Mouse (Mus musculus): Measurements from ENCODE around the gene Riok1. TPM values are rescaled to one million over a fixed set of nuclear protein-coding genes. Genes with fewer than 3 reads are reported as not detected.

Gene Riok1
- total and polyA plus RNA-seq, 2 experiments from 2014 or later = 37.8 to 53.4 TPM

DNA sequence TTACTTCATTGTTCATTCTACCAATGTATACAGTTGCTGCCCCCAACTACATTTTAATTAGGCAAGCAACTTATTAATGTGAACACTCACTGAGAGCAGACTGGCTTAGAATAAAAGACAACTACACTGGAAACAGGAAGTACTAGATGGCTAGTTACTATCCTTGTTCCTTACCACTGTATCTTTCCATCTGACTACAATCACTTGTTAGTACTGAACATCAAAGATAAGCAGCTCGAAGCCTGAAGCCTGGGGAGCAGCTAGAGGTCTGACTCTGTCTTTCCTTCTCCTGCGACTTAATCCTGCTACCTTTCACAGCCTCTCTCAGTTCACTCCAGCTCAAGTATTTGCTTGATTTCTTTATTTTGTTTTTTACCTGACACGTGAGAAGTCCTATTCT is 18.0 kb upstream of the Riok1 start:
- WGBS = 74% methylated on average over 3 of the region's 3 CpGs

DNA sequence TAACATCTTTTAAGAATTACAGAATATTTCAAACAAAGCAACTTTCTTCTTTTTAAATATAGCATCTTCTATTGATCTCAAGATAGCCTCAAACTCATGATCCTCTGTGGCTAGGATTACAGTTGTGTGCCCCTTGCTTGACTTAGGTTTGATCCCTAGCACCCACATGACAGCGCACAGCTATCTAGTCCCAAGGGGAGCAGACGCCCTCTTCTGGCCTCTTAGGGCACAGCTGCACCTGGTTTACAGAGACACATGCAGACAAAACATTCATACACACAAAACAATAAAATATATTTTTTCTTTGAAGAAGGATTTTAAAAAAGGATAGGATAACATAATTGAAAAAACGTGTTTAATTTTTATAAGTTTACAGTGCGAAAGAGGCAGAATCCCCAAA is 10.9 kb upstream of the Riok1 start:
- Histone ChIP-seq H3K9me3 (ENCODE audit: low read length) (no peaks in the 10 kb centered on the region), H3K27ac (ENCODE audit: low read depth, low read length) (no peak overlapping the region), H3K4me1 (ENCODE audit: insufficient read depth) (no peaks in the 10 kb centered on the region), H3K36me3 (ENCODE audit: insufficient read depth) (no peaks in the 10 kb centered on the region), H3K9ac (no peak overlapping the region), H3K4me3 (ENCODE audit: low read depth, low read length) (no peak overlapping the region), H3K27me3 (ENCODE audit: insufficient read depth, low read length) (no peaks in the 10 kb centered on the region), H3K4me2 (ENCODE audit: low read depth) (no peak overlapping the region)
- DNase-seq = no peak
- no peak for ATAC-seq
- WGBS = 36% methylated on average over 4 of the region's 4 CpGs
- 0 out of 2 replicates have a peak, but pooled peaks have one; percentile 5 for TF ChIP-seq CTCF (IDR thresholded peaks at IDR 0.05; ENCODE audit: low read depth)

More for the DNA sequence above, 18.0 kb upstream of the Riok1 start:
- Histone ChIP-seq H3K9me3 (ENCODE audit: low read length) (no peaks in the 10 kb centered on the region), H3K27me3 (ENCODE audit: insufficient read depth, low read length) (no peaks in the 10 kb centered on the region), H3K4me1 (ENCODE audit: insufficient read depth) (no peaks in the 10 kb centered on the region), H3K27ac (ENCODE audit: low read depth, low read length) (no peak overlapping the region), H3K4me3 (ENCODE audit: low read depth, low read length) (no peak overlapping the region), H3K4me2 (ENCODE audit: low read depth) (no peak overlapping the region), H3K36me3 (ENCODE audit: insufficient read depth) (no peaks in the 10 kb centered on the region), H3K9ac (no peak overlapping the region)
- DNase-seq (no peak), ATAC-seq (no peak)
- no peak for TF ChIP-seq CTCF (IDR thresholded peaks at IDR 0.05; ENCODE audit: low read depth)

DNA sequence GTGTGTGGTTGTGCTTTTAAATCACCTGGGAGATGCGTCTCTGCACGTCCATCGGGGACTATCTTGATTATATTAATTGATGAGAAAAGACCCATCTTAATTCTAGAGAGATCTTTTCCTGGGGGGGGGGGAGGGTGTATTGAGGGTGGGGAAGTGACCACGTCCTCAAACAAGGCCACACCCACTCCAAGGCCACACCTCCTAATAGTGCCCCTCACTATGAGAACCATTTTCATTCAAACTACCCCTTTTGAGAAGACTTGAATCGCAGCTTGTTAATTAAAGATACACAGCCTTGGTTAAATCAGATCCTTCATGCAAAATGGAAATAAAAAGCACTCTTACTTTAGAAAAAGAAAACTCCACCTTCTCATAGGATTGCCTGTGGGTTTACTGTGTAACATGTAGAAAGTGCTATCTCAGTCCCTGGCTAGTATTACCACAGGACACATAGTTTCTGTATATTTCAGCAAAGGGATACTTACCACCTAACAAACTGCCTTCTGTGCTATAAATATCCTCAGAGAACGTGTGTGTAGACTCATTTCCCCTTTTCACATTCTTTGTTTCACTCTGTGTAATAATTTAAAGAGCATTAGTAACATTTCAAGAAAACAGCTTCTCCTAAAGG is 9.1 kb upstream of the Riok1 start:
- no peaks in the 10 kb centered on the region for H3K36me3 ChIP-seq (ENCODE audit: insufficient read depth)
- no peak for ATAC-seq
- 57% methylated on average over 6 of the region's 6 CpGs for WGBS
- TF ChIP-seq CTCF (IDR thresholded peaks at IDR 0.05; ENCODE audit: low read depth) = no peak
- no peaks in the 10 kb centered on the region for H3K4me1 ChIP-seq (ENCODE audit: insufficient read depth)
- no peak overlapping the region for H3K27ac ChIP-seq (ENCODE audit: low read depth, low read length)
- H3K4me2 ChIP-seq (ENCODE audit: low read depth) = no peak overlapping the region
- no peak overlapping the region for H3K9ac ChIP-seq
- no peaks in the 10 kb centered on the region for H3K9me3 ChIP-seq (ENCODE audit: low read length)
- DNase-seq = no peak
- no peak overlapping the region for H3K4me3 ChIP-seq (ENCODE audit: low read depth, low read length)
- H3K27me3 ChIP-seq (ENCODE audit: insufficient read depth, low read length) = no peaks in the 10 kb centered on the region

DNA sequence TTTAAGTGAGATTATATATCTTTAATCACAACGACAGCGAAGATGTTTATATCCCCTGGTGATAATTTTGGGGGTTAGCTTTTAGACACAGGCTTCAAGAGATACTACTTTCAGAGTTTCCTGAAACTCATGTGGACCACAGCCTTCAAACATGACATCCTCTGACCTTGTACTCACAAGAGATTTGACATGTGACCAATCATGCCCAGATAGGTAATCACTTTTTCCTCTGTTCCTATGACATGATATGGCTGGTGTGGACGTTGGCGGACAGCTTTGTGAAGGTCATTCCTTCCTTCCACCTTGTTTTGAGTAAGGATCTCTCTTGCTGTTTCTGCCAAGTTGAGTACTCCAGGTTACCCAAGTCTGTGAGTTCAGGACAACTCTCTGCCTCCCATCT is 8.4 kb upstream of the Riok1 start:
- no peaks in the 10 kb centered on the region for H3K4me1 ChIP-seq (ENCODE audit: insufficient read depth)
- H3K4me2 ChIP-seq (ENCODE audit: low read depth) = no peak overlapping the region
- H3K27ac ChIP-seq (ENCODE audit: low read depth, low read length) = no peak overlapping the region
- H3K9me3 ChIP-seq (ENCODE audit: low read length) = no peaks in the 10 kb centered on the region
- H3K9ac ChIP-seq = no peak overlapping the region
- DNase-seq (no peak), ATAC-seq (no peak)
- no peak overlapping the region for H3K4me3 ChIP-seq (ENCODE audit: low read depth, low read length)
- TF ChIP-seq CTCF (IDR thresholded peaks at IDR 0.05; ENCODE audit: low read depth) = no peak
- WGBS = 92% methylated on average over 4 of the region's 4 CpGs
- H3K36me3 ChIP-seq (ENCODE audit: insufficient read depth) = no peaks in the 10 kb centered on the region
- no peaks in the 10 kb centered on the region for H3K27me3 ChIP-seq (ENCODE audit: insufficient read depth, low read length)

DNA sequence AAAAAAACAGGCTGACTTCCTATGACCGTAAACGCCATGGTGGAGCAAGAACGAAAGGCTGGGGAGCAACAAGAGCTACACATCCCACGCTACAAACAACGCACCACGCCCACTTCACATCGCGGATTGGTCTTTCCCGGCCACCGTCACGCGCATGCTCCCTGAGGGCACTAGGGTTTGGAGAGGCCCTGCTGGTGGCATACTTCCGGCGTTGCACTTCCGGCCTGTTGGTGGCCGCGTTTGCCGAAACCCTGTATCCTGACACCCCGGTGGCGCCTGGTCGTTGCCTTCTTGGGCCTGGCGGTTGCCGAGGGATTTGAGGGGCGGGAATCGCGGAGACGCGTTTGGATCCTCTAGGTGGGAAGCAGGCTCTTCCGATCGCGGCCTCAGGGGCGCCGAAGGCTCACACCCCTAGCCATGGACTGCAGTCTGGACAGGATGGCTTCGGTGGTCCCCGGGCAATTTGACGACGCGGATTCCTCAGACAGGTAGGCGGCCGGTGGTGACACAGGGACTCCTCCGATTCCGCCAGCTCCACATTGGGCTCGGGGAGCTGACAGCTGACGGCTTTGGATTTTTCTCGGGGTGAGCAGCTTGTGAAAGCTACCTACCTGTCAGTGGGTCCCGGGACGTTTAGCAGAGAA is 371 bp downstream of the Riok1 start, which contains the start of gene Cage1:
Gene Cage1, minus strand, starts transcription at position 26 of the 644 bp plus-strand sequence.
- under 1% methylated on average over 47 of the region's 47 CpGs for WGBS

DNA sequence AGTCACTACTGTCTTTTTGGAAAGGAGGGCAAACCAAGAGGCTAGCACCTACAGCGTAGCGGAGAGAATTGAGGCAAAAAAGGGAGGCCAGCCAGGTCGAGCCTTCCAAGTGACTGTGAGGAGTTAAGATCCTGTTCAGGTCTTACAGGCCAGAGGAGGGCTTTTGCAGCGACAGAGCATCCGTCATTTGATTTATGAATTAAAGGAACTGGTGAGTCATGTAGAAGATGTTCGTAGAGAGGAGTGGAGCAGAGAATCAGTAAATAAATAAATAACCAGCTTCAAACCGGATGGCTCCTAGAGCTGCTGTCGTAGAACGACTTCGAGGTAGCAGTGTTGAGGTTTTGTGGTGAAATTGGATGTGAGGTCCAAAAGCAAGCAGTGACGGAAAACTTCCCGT is 1.0 kb downstream of the Riok1 start:
- H3K9me3 ChIP-seq (ENCODE audit: low read length) = no peaks in the 10 kb centered on the region
- WGBS = 55% methylated on average over 12 of the region's 12 CpGs
- H3K4me2 ChIP-seq (ENCODE audit: low read depth) = peak overlapping the region; percentile 81
- H3K9ac ChIP-seq = peak overlapping the region; percentile 76
- peaks cover 10% of the 10 kb centered on the region; the same call in 1 of the 2 replicates for H3K4me1 ChIP-seq (ENCODE audit: insufficient read depth)
- no peak overlapping the region for H3K27ac ChIP-seq (ENCODE audit: low read depth, low read length)
- no peaks in the 10 kb centered on the region for H3K27me3 ChIP-seq (ENCODE audit: insufficient read depth, low read length)
- DNase-seq (peak; percentile 9), ATAC-seq (no peak)
- peaks cover 24% of the 10 kb centered on the region for H3K36me3 ChIP-seq (ENCODE audit: insufficient read depth)
- peak overlapping the region; percentile 88 for H3K4me3 ChIP-seq (ENCODE audit: low read depth, low read length)
- no peak for TF ChIP-seq CTCF (IDR thresholded peaks at IDR 0.05; ENCODE audit: low read depth)

More for the DNA sequence above, 371 bp downstream of the Riok1 start, which contains the start of gene Cage1:
- Histone ChIP-seq H3K4me2 (ENCODE audit: low read depth) (peak within 1 kb of the TSS; percentile 81), H3K9me3 (ENCODE audit: low read length) (no peaks in the 10 kb centered on the region), H3K27ac (ENCODE audit: low read depth, low read length) (peak within 1 kb of the TSS; percentile 81), H3K9ac (peak within 1 kb of the TSS; percentile 76), H3K4me3 (ENCODE audit: low read depth, low read length) (peak within 1 kb of the TSS; percentile 88), H3K4me1 (ENCODE audit: insufficient read depth) (peaks cover 10% of the 10 kb centered on the region; the same call in 1 of the 2 replicates), H3K27me3 (ENCODE audit: insufficient read depth, low read length) (no peaks in the 10 kb centered on the region), H3K36me3 (ENCODE audit: insufficient read depth) (peaks cover 20% of the 10 kb centered on the region)
- DNase-seq = peak; percentile 99
- peak; percentile 64 for TF ChIP-seq CTCF (IDR thresholded peaks at IDR 0.05; ENCODE audit: low read depth)
- ATAC-seq = peak; percentile 99

DNA sequence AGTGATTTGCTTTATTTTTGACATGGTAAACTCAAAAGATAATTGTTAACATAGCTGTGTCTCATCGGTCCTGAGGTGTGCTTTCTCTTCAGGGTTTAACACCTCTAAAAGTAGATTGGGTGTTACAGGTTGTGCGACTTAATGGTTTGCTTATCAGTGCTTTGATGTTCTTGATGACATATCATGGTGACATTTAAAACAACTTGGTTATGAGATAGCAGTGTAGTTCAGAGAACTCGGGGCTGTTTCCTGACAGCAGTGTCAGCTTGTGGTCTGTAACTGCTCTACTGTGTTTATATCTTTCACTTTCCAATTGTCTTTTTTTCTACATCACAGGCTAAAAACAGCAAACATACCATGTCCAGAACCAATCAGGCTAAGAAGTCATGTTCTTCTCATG is 13.1 kb downstream of the Riok1 start:
- H3K27ac ChIP-seq (ENCODE audit: low read depth, low read length) = no peak overlapping the region
- no peaks in the 10 kb centered on the region for H3K4me1 ChIP-seq (ENCODE audit: insufficient read depth)
- H3K36me3 ChIP-seq (ENCODE audit: insufficient read depth) = peaks cover 68% of the 10 kb centered on the region
- no peak for ATAC-seq
- DNase-seq = no peak
- TF ChIP-seq CTCF (IDR thresholded peaks at IDR 0.05; ENCODE audit: low read depth) = no peak
- H3K9ac ChIP-seq = no peak overlapping the region
- WGBS = 95% methylated on average over 3 of the region's 3 CpGs
- no peaks in the 10 kb centered on the region for H3K27me3 ChIP-seq (ENCODE audit: insufficient read depth, low read length)
- no peak overlapping the region for H3K4me2 ChIP-seq (ENCODE audit: low read depth)
- no peaks in the 10 kb centered on the region for H3K9me3 ChIP-seq (ENCODE audit: low read length)
- no peak overlapping the region for H3K4me3 ChIP-seq (ENCODE audit: low read depth, low read length)

Measured in forebrain, postnatal 0 days (tissue).